Mouse (Mus musculus) neural tube, embryonic 13.5 days (tissue): ENCODE data around the gene Gm11985. TPM values are rescaled to one million over a fixed set of nuclear protein-coding genes. Genes with fewer than 3 reads are reported as not detected.
"Not testable (repeated sequence)": the region's sequence is repeated elsewhere in the genome, so short reads cannot be mapped to it uniquely, and the experiment has no call there.

Experiments
- ATAC-seq: fragments of 200-750 bp; cut with Nextera tagmentation; 2 replicates; pipeline ENCODE4 v1.8.0; 2017; ENCODE audit warnings: low read depth, mild to moderate bottlenecking, moderate TSS enrichment, moderate library complexity
- H3K27ac ChIP-seq: fragments of 300-500 bp; sonication (generic); replicated peaks from 2 replicates; pipeline ENCODE4 v1.5.1; 2015; ENCODE audit warnings: moderate library complexity, mild to moderate bottlenecking, inconsistent platforms
- H3K27me3 ChIP-seq: fragments of 300-500 bp; sonication (generic); 2 replicates; pipeline ENCODE4 v1.6.1; 2015; ENCODE audit warnings: mild to moderate bottlenecking, inconsistent platforms
- H3K36me3 ChIP-seq: fragments of 300-500 bp; sonication (generic); 2 replicates; pipeline ENCODE4 v1.6.1; 2015; ENCODE audit warnings: mild to moderate bottlenecking, inconsistent platforms
- H3K4me1 ChIP-seq: fragments of 300-500 bp; sonication (generic); replicated peaks from 2 replicates; pipeline ENCODE4 v1.6.1; 2015; ENCODE audit warnings: inconsistent platforms
- H3K4me2 ChIP-seq: fragments of 300-500 bp; sonication (generic); 2 replicates; pipeline ENCODE4 v1.6.1; 2015; ENCODE audit warnings: inconsistent platforms, mild to moderate bottlenecking, moderate library complexity
- H3K4me3 ChIP-seq: fragments of 300-500 bp; sonication (generic); 2 replicates; pipeline ENCODE4 v1.5.1; 2015; ENCODE audit warnings: mild to moderate bottlenecking, inconsistent platforms
- H3K9ac ChIP-seq: fragments of 300-500 bp; sonication (generic); 2 replicates; pipeline ENCODE4 v1.6.1; 2015; ENCODE audit warnings: moderate library complexity, mild to moderate bottlenecking, inconsistent platforms
- H3K9me3 ChIP-seq: fragments of 300-500 bp; sonication (generic); 2 replicates; pipeline ENCODE4 v1.6.1; 2016; ENCODE audit warnings: inconsistent platforms
- WGBS: fragments of 180-500 bp; shearing (Covaris S2); methylation state at CpG from one replicate; pipeline ENCODE4 v1.1.7; 2015; 5-methylcytosine and 5-hydroxymethylcytosine counted together
- polyA plus RNA-seq: library from polyadenylated mRNA; unstranded; fragments of >200 nt; fragmentation: Nextera tagmentation; extraction: Ambion mirVana; gene quantifications from 2 replicates; pipeline ENCODE4 v1.2.1, GENCODE M21; 2015

Gene Gm11985
- not detected in 2 replicates for polyA plus RNA-seq

- H3K27me3 ChIP-seq = no peaks in the 10 kb centered on the region
- no peaks in the 10 kb centered on the region for H3K36me3 ChIP-seq
- H3K9me3 ChIP-seq = no peaks in the 10 kb centered on the region
- no peak within 1 kb of the TSS for H3K4me3 ChIP-seq
- H3K27ac ChIP-seq = no peak within 1 kb of the TSS
- no peak within 1 kb of the TSS for H3K9ac ChIP-seq
- no peak for ATAC-seq
- 91% methylated on average over 13 of the region's 13 CpGs for WGBS
- no peak within 1 kb of the TSS for H3K4me2 ChIP-seq
- H3K4me1 ChIP-seq = peaks cover 10% of the 10 kb centered on the region; the same call in 1 of the 2 replicates
Measured at GRCm38 (mm10) chr11:7188469-7188868, at the start of gene Gm11985. TSS of gene Gm11985 (minus strand) at chr11:7188569.

GRCm38 (mm10) chr11:7237712-7238111 lies 49.3 kb upstream of the Gm11985 start:
- Histone ChIP-seq H3K27ac (no peak overlapping the region), H3K4me1 (no peaks in the 10 kb centered on the region), H3K9me3 (no peaks in the 10 kb centered on the region), H3K27me3 (no peaks in the 10 kb centered on the region), H3K9ac (no peak overlapping the region), H3K4me2 (no peak overlapping the region), H3K36me3 (no peaks in the 10 kb centered on the region), H3K4me3 (no peak overlapping the region)
- ATAC-seq = no peak
- WGBS = 83% methylated on average over 6 of the region's 6 CpGs

- WGBS = 89% methylated on average over 2 of the region's 2 CpGs
- Histone ChIP-seq H3K4me1 (no peaks in the 10 kb centered on the region), H3K27me3 (no peaks in the 10 kb centered on the region), H3K27ac (no peak overlapping the region), H3K4me3 (no peak overlapping the region), H3K9ac (no peak overlapping the region), H3K4me2 (no peak overlapping the region), H3K36me3 (no peaks in the 10 kb centered on the region), H3K9me3 (no peaks in the 10 kb centered on the region)
- no peak for ATAC-seq
Measured at GRCm38 (mm10) chr11:7236751-7237150, 48.4 kb upstream of the Gm11985 start.

GRCm38 (mm10) chr11:7234981-7235609 lies 46.7 kb upstream of the Gm11985 start:
- no peak for ATAC-seq

GRCm38 (mm10) chr11:7234436-7234835 lies 46.1 kb upstream of the Gm11985 start:
- no peak overlapping the region for H3K4me3 ChIP-seq
- no peaks in the 10 kb centered on the region for H3K36me3 ChIP-seq
- no peak overlapping the region for H3K4me2 ChIP-seq
- no peaks in the 10 kb centered on the region for H3K4me1 ChIP-seq
- no peaks in the 10 kb centered on the region for H3K9me3 ChIP-seq
- WGBS = 91% methylated on average over 1 of the region's 1 CpGs
- no peak overlapping the region for H3K27ac ChIP-seq
- H3K27me3 ChIP-seq = no peaks in the 10 kb centered on the region
- no peak for ATAC-seq
- no peak overlapping the region for H3K9ac ChIP-seq

More at GRCm38 (mm10) chr11:7234981-7235609, 46.7 kb upstream of the Gm11985 start:
- WGBS = 48% methylated on average over 3 of the region's 3 CpGs
- no peaks in the 10 kb centered on the region for H3K9me3 ChIP-seq
- H3K4me1 ChIP-seq = no peaks in the 10 kb centered on the region
- H3K36me3 ChIP-seq = no peaks in the 10 kb centered on the region
- H3K27me3 ChIP-seq = no peaks in the 10 kb centered on the region
- no peak overlapping the region for H3K27ac ChIP-seq
- no peak overlapping the region for H3K4me3 ChIP-seq
- H3K4me2 ChIP-seq = no peak overlapping the region
- no peak overlapping the region for H3K9ac ChIP-seq

- Histone ChIP-seq H3K27ac (no peak overlapping the region), H3K4me2 (no peak overlapping the region), H3K27me3 (no peaks in the 10 kb centered on the region), H3K4me1 (no peaks in the 10 kb centered on the region), H3K9me3 (no peaks in the 10 kb centered on the region), H3K36me3 (no peaks in the 10 kb centered on the region), H3K9ac (no peak overlapping the region), H3K4me3 (no peak overlapping the region)
- no peak for ATAC-seq
- 88% methylated on average over 2 of the region's 2 CpGs for WGBS
Measured at GRCm38 (mm10) chr11:7233333-7233732, 45.0 kb upstream of the Gm11985 start.

- H3K4me1 ChIP-seq = no peaks in the 10 kb centered on the region
- H3K36me3 ChIP-seq = no peaks in the 10 kb centered on the region
- H3K4me2 ChIP-seq = no peak overlapping the region
- no peak overlapping the region for H3K4me3 ChIP-seq
- no peak for ATAC-seq
- H3K27me3 ChIP-seq = no peaks in the 10 kb centered on the region
- no peak overlapping the region for H3K27ac ChIP-seq
- no peaks in the 10 kb centered on the region for H3K9me3 ChIP-seq
- WGBS = 91% methylated on average over 4 of the region's 4 CpGs
- no peak overlapping the region for H3K9ac ChIP-seq
Measured at GRCm38 (mm10) chr11:7231958-7232357, 43.6 kb upstream of the Gm11985 start.

- no peak for ATAC-seq
- H3K9me3 ChIP-seq = no peaks in the 10 kb centered on the region
- WGBS = 82% methylated on average over 4 of the region's 4 CpGs
- H3K27ac ChIP-seq = no peak overlapping the region
- no peaks in the 10 kb centered on the region for H3K4me1 ChIP-seq
- no peaks in the 10 kb centered on the region for H3K27me3 ChIP-seq
- no peaks in the 10 kb centered on the region for H3K36me3 ChIP-seq
- H3K9ac ChIP-seq = no peak overlapping the region
- H3K4me2 ChIP-seq = no peak overlapping the region
- no peak overlapping the region for H3K4me3 ChIP-seq
Measured at GRCm38 (mm10) chr11:7230000-7230399, 41.6 kb upstream of the Gm11985 start.

- Histone ChIP-seq H3K9ac (no peak overlapping the region), H3K27ac (no peak overlapping the region), H3K36me3 (no peaks in the 10 kb centered on the region), H3K4me3 (no peak overlapping the region), H3K4me1 (no peaks in the 10 kb centered on the region), H3K27me3 (no peaks in the 10 kb centered on the region), H3K4me2 (no peak overlapping the region), H3K9me3 (no peaks in the 10 kb centered on the region)
- no peak for ATAC-seq
- 80% methylated on average over 4 of the region's 4 CpGs for WGBS
Measured at GRCm38 (mm10) chr11:7228107-7228506, 39.7 kb upstream of the Gm11985 start.

GRCm38 (mm10) chr11:7226810-7227550 lies 38.6 kb upstream of the Gm11985 start:
- H3K27me3 ChIP-seq = no peaks in the 10 kb centered on the region
- H3K4me2 ChIP-seq = no peak overlapping the region
- no peaks in the 10 kb centered on the region for H3K9me3 ChIP-seq
- no peak overlapping the region for H3K9ac ChIP-seq
- ATAC-seq = no peak
- no peaks in the 10 kb centered on the region for H3K36me3 ChIP-seq
- no peak overlapping the region for H3K4me3 ChIP-seq
- H3K27ac ChIP-seq = no peak overlapping the region
- 85% methylated on average over 7 of the region's 7 CpGs for WGBS
- H3K4me1 ChIP-seq = no peaks in the 10 kb centered on the region

- no peaks in the 10 kb centered on the region for H3K27me3 ChIP-seq
- no peak overlapping the region for H3K9ac ChIP-seq
- no peak overlapping the region for H3K4me3 ChIP-seq
- H3K27ac ChIP-seq = no peak overlapping the region
- no peak overlapping the region for H3K4me2 ChIP-seq
- 80% methylated on average over 2 of the region's 2 CpGs for WGBS
- no peaks in the 10 kb centered on the region for H3K9me3 ChIP-seq
- no peaks in the 10 kb centered on the region for H3K4me1 ChIP-seq
- ATAC-seq = no peak
- H3K36me3 ChIP-seq = no peaks in the 10 kb centered on the region
Measured at GRCm38 (mm10) chr11:7226200-7226599, 37.8 kb upstream of the Gm11985 start.

- H3K27me3 ChIP-seq, H3K27ac ChIP-seq, H3K4me1 ChIP-seq, H3K9ac ChIP-seq, H3K4me3 ChIP-seq, ATAC-seq, H3K9me3 ChIP-seq, H3K4me2 ChIP-seq, H3K36me3 ChIP-seq: not testable (repeated sequence)
- WGBS = 77% methylated on average over 8 of the region's 8 CpGs
Measured at GRCm38 (mm10) chr11:7221826-7222225, 33.5 kb upstream of the Gm11985 start.
